Mouse (Mus musculus) granulocyte monocyte progenitor cell, adult 5-6 weeks (primary cell): ENCODE results near the gene Nt5c1a. TPM values are rescaled to one million over a fixed set of nuclear protein-coding genes. Genes with fewer than 3 reads are reported as not detected.
"Not testable (repeated sequence)": the region's sequence is repeated elsewhere in the genome, so short reads cannot be mapped to it uniquely, and the experiment has no call there.

Experiments used
- ATAC-seq: replicated peaks from 2 replicates; pipeline ENCODE4 v1.8.0; 2016; ENCODE audit warnings: mild to moderate bottlenecking, moderate TSS enrichment, inconsistent platforms; ENCODE audit not compliant: poor library complexity, severe bottlenecking
- total RNA-seq, 2 experiments: library from RNA; stranded (forward) in 1 of 2; stranded (reverse) in 1 of 2; fragments of 200-712, 200-1000 nt in 1 of 2; fragments of >200 nt in 1 of 2; fragmentation: Nextera tagmentation in 1 of 2; gene quantifications; 2 replicates each; pipeline ENCODE4 v1.2.3; 2014 to 2017

Nt5c1a gene
- total RNA-seq (2014; fragmentation: Nextera tagmentation) (not detected in 2 replicates), total RNA-seq (2017) (not detected in 2 replicates)

DNA sequence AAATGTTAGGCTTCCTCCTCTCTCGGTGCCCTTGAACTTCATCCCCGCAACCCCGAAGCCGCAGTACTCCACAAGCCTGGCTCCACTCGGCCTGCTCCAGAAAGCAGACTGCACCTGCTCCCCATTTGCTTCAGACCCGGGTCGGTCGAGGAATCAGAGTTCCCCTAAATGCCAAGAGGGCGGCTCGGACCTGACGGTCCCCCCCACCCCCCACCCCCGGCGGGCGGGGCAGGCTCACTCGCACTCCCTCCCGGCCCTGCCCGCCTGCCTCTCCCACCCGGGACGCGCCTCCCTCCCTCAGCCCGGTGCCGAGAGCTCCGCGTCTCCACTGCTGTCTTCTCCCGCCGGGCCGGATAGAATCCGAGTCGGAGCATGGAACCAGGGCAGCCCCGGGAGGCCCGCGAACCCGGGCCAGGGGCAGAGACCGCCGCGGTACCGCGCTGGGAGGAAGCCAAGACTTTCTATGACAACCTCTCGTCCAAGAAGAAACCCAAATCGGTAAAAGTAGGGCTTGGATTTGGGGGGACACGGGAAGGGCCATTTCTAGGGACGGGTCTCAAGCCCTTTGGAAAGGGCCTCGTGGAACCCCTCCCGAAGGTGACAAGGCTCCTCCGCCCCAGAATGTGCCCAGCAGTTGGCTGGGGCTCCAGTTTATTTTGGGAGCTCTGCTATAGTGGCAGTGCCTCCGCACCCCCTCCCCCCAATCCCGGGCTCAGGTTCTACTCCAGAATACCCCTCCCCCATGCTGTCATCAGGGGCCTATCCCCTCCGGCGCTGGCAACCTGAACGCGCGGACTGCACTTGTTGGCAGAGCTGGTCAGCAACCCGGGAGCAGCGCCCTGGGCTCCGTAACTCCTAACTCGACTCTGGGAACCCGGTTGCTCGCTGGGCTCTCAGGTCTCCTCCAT lies at the start of gene Nt5c1a:
Nt5c1a (plus strand) TSS at position 319 of the 908 bp plus-strand sequence.
- ATAC-seq, result peak; percentile 45

DNA sequence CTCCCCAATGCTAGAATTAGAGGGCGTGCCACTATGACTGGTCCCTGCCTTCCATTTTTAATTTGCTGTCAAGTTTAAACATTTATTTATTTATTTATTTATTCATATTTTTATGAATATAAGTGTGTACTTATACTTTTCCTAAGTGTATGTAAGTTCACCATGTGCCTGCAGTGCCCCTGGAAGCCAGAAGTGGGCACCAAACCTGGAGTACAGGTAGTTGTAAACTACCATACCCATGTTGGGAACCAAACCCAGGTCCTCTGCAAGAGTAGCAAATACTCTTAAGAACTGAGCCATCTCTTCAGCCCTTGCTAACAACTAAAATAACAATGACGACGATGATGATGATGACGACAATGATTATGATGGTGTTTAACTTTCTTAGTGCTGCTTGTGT lies 49.3 kb upstream of the Nt5c1a start:
- no peak for ATAC-seq

DNA sequence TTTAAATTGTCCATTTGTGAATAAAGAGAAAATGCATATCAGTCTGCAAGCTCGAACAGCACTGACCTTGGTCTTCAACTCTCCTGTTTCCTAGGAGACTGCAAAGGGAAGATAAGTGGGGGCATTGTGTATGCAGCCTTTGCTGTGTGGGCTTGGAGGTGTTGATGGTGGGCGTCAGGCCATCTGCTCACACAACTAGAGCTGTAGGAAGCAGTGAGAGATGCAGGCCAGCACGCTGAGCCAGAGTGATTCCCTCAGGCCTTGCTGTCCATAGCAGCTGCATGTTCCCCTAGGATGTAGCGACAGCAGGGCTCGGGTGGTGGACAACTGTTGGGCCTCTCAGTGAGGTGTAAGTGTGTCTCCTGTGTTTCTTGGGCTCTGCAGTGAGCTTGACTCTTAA lies 48.3 kb upstream of the Nt5c1a start:
- ATAC-seq, result no peak

DNA sequence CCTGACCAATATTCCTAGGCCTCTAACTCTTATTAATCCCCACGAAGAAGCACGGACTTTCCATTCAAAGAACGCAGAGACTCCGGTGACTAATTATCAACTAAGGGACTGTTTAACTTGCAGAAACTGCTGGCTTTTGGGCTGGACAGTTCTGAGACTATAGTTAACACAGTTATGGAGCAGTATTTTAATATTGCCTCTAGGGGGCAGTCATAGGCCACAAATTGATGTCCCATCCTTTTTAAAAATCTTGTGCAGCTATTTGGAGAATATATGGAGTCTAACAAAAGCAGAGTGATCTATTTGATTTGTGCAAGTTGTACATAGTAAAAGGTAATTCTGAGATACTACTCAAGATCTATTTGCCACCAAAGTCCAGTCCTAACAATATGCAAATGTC lies 46.3 kb upstream of the Nt5c1a start:
- ATAC-seq, result peak; percentile 62

DNA sequence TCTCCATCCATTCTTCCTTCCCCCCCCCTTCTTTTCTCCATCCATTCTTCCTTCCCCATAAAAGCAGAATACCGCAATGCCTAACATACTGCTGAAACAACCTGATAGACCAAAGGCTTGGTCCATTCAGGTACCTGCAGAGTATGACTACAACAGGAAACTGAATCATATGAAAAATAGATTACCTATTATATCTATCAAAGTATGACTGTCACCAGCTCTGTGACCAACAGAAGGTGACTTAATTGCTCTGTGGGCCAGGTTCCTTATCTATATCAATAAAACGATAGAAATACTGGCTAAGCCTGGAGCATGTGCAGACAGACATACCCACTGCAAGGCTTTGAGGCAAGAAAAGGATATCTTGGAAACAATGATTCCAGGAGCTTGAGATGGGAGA lies 45.9 kb upstream of the Nt5c1a start:
- ATAC-seq, result no peak

DNA sequence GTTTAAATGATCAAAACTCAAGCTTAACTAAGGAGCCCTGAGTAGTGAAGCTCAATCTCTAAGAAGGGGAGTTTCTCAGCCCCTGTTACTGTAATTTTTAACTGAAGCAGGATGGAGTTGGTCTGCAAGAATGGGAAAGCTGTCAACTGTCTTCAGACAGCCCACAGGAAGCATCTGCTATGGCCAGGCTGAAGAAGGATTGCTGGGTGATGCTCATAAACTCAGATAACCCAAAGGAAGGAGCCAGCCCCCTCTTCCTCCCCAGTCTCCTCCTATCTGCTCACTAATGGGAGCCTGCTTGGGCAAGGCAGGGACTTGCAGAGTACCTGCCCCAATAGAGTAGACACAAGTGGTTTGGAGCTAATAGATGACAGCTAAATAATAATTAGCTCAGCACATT lies 45.5 kb upstream of the Nt5c1a start:
- no peak for ATAC-seq

DNA sequence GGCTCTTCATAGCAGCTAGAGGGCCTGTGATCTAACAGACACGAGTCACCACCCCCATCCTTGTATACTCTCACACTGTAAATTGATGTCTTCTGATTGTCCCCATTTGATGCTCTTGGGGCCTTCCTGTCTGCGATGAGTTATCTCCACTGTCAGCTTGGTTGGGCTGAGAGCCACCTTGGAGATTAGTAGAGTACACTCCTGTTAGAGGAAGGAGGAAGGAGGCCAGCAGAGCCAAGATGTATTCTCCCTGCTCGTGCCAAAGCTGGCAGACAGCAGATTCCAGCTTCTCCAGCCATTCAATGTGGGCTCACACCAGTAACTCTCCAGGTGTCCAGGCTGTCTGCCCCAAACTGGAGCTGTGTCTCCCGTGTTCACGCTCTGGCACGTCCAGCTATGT lies 40.7 kb upstream of the Nt5c1a start:
- no peak for ATAC-seq

DNA sequence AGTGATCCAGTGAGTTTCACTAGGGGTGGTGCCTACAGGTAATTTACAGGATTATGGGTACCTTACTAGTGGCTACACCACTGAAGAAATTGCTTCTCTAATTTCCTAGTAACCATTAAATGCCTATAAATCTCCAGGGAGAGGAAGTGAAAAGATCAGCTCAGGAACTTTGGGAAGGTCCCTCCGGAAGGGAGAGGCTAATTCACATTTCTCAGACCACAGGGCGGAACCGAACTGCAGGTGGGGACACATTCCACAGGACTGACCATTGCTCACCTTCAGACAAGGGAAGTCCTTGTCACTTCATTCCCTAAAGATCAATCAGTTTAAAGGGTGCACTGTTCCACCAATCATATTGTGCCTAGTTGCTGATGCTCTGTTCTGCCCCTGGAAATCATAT lies 40.1 kb upstream of the Nt5c1a start:
- not testable (repeated sequence) for ATAC-seq

DNA sequence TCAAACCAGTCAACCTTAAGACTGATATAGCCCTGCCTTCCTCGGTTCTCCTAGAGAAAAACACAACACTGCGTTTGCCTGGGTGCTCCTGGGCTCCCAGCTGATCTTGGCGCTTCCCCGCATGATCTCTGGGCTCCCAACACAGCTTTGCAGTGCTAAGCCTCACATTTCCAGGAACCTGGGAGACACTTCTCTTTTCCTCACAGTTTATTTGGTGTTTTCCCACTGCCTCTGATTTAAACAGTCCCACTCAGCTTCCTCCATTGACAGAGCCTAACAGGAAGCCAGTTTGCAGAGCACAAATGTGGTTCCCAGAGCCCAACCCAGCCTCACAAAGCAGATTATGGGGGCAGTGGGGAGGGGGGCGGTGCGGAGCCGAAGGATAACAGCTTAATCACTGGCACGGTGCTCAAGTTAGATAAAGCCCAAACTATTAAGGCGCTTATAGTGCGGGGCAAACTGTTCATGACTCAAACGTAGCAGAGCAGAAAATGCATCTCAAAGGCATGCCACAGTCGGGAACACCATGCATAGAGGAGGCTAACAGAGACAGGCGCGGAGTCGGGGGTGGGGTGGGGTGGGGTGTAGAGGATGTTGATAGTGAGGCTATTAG lies 38.9 kb upstream of the Nt5c1a start:
- ATAC-seq, result peak; percentile 42

DNA sequence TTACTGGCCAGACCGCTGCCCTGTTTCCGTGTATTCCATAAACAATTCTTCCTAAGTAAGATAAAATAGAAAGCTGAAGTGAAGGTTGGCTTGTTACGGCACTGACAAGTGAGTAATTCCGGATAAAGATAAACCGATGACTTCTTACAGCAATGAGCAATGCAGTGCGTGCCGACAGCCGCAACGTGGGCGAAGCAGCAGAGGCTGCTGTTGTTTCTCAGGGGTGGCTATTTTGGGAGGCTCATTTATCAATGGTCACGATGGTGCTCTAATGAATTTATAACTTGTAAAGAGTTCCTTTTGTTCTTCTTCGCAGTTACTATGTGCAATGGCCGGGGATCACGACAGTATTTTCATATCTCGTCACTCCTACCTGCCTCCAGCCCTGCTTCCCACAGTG lies 37.1 kb upstream of the Nt5c1a start:
- no peak for ATAC-seq

DNA sequence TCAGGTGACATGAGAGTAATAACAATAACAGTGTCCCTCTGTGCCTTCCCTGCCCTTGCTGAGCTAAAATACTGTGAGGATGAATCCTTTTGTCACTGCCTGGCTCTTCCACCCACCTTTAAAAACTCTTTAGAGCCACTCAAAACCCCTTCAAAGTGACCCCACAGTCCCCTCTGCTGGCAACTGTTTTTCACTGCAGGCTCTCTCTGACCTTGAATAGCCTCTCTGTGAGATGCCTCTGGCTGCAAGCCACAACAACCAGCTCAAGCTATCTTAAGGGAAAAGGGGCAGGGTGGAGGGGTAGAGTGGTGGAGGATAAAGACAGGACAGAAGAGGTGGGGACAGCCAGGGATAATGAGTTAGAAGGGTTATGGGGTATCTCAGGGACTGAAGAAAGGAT lies 29.5 kb upstream of the Nt5c1a start:
- no peak for ATAC-seq

DNA sequence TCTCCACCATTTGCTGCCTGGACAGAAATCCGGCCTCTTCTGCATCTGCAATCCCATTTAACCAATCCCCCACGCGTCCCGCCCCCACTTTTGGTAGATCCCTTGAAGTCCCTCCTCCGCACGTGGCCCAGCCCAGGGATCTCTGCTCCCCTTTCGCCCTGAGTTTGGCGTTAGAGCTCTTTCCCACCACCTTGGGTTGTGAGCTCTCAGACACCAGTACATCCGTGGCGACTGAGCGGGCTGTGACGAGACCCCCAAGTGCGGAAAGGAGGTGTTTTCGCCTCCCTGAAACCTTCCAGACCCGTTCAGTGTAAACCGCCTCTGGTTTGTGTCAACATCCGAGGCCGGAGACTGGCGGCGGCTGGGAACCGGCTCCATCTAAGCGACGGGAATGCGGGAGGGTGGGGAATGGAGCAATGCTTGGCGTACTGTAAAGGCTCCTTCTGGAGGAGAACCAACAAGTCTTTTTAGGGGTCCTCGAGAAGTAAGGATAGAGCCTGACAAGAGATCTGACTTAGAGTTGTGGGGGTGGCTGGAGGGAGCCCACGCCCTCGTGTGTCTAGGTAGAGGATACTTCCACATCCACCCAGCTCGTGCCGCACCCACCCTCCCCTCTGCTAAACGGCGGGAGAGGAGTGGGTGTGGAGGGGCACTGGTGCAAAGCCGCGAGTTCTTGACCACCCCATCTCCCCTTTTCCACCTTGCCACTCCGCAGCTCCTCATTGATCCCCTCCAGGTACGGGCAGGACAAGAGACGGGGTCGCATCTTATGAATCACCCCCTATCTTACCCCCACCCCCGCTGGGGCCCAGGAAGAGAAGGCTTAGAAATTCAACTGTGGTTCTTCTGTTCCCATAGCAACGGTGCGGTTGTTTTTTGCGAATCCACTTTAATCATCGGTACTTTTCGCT lies 18.7 kb upstream of the Nt5c1a start, which contains the start of gene Hpcal4:
Hpcal4 (plus strand) TSS at position 900 of the 911 bp plus-strand sequence.
- ATAC-seq, result no peak

DNA sequence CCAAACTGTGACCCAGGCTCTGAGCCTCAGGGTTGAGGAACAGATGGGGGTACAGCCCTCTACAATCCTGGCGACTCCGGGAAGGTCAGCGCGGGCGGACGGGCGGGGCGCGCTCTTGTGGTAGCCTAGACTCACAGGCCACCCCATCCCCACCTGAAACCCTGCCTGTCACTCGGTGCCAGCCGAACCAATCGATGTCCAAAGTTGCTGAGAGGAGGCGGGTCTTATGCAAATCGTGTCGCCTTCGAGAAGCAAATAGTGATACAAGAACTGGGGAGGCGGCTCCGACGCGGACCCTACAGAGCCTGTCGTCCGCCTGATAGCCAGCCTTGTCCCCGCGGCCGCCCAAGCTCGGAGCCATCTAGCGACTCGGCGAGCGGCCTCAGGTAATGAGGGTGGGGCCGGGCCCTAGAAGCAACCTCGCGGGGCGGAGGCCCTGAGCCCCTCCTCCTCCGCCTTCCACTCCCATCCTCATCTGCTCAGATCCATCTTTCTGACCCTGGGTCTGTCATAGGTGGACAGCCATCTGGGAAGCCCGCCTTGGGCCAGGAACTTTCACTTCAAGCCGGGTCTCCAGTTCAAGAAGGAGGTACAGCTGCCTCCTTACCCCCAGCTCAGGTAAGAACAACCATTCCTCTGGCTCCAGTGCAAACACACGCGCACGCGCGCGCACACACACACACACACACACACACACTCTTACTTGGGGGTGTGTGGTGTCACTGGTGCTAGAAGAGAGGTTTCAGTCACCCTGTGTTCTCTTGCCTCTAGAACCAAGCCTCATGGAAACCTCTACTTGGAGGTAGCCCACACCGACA lies 17.9 kb upstream of the Nt5c1a start:
- peak; percentile 76 for ATAC-seq

DNA sequence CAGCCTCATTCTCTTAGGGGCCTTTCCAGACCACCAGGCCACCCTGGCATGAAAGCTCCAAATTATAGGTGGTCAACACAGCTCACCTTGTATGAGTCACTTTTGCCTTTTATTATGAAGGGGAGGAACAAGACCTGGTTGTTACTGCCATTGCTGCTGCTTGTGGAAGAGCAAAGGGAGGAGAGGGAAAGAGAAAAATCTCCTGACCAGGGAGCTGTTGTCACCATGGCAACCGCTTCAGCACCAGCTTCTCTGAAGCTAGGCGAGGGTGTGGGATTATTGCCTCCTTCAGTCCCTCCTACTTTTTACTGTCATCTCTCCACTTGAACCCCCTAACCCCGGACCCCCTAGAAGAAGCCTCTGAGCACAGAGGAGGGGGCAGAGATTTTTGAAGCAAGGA lies 16.5 kb upstream of the Nt5c1a start:
- no peak for ATAC-seq

DNA sequence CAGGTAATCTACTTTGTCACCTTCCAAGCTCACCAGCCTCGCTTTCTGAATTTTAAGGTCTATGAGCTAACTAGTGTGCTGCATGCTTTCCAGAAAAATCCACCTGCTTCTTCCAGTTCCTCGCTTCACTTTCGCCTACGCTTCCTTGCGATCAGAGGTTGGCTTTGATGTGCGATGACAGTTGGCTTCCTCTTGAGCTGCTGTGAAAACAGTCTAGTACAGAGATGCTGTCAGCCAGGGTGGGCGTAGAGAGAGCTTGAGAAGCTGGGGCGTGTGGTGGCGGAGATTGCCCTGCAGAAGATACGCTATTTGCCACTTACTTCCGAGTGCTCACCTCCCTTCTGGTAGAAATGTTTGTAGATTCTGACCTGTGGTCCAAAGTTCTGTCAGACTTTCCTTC lies 9.0 kb upstream of the Nt5c1a start:
- ATAC-seq, result no peak

DNA sequence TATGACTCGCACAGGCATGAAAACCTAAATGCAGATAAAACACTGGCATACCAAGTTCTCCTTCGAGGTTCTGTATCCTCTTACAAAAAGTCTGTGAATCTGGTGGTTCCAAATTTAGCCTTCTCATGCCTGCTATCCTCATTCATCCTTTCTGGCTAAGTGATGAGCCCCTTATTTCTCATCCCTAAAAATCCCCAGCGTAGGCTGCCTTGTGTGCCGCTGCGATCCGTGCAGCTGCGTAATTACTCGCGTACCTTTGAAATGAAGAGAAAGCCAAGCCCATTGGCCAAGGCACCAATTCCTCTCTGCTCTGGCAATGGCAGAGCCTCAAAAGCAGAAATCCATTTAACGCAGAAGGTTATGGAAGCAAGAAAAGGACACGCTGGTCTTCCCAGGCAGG lies 7.5 kb upstream of the Nt5c1a start:
- no peak for ATAC-seq

DNA sequence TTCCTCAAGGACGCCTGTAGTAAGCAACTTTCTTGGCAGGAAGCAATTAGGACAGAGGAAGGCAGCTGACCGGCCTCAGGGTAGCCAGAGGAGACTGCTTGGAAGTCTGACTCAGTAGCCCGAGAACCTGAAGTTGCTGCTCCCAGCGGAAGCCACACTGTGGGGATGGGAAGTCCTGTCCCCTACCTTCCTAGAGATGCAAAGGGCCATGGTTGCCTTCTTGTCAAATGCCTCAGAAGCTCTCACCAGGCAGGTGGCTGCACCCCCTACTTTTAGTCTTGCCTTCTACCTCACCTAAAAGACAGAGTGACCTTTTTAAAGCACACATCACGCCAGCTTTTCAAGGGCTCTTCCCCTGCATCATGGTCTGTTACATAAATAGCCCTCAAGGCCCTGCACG lies 4.6 kb upstream of the Nt5c1a start:
- ATAC-seq, result no peak

DNA sequence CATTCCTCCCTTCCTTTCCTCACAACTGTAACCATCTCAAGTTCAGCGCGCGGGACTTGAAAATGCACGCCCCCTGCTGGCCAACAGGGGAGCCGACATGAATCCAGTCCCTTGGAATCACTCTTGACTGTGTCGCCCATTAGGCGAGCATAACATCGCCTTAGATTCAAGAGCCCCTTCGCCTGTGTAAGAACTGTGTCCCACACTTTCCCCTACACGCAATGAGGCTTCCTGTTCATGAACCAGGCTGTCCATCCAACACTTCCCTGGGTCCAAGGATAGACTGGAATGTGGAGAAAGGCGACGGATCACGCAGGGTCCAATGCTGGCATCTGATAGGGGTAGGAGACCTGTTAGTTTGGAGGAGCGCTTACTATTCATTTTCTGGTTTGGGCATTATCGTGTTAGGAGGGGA lies 526 bp upstream of the Nt5c1a start:
- peak; percentile 82 for ATAC-seq

DNA sequence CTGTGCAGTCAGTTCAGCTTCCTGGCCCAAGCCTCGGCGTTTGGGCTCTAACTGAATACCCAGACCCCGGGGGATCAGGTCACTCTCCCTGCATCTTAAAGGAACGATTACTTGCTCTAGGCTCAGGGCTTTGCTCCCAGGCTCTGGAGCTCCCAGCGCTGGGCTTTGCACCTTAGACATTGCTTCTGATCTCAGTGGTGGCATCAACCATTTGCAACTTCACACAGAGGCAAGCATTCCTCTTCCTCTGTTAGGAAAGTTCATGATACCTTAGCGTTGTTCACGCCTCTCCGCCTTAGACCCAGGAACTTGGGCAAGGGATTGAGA lies 753 bp downstream of the Nt5c1a start:
- ATAC-seq, result no peak

DNA sequence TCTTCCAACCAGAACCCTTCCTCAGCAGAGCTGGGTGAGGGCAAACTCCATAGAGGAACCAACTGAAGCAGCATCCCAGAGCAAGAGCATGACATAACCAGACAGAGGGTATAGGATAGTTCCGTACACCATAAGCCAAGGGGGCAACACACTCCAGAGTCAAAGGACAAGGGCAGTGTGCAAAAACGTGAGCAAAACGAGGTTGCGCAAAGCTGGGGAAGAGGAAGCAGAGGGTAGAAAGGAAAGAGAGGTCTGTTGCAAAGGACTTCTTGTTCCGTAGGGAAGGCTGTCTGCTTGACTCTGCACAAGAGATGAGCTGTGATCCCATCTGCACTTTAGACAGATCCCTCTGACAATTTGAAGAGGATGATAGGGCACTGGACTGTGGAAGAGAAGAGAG lies 6.0 kb downstream of the Nt5c1a start:
- ATAC-seq, result peak; percentile 96
